ENCODE assay signal across 11 mouse cellular contexts in the genomic region with DNA sequence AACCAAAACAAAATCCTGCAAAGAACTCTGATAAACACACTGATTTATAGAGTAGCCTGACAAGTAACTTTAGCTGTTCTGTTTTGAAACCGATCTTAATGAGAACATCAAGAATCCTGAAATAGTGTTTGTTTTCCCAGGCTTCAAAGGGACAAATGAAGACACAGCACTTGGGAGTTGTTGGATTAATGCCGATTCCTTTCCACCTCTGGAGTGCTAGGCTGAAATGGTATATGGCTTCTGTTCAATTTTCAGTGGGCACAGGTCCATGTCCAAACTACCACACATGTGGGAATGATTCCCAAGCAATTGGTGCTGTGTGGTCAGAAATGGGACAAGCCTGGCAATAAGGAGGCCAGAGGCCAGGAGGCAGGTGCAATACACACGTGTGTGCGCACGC. TPM values are rescaled to one million over a fixed set of nuclear protein-coding genes. Genes with fewer than 3 reads are reported as not detected.
DNase-seq lines count a peak whose midpoint lies in the region; ATAC-seq and TF ChIP-seq lines count a peak whose summit lies in the region.
"Had no signal": no experiment of that assay in that cellular context is flagged by ENCODE, and none has a peak within 500 bp of the region (broad histone marks: within the 10 kb centered on the region; RNA-seq: fewer than 3 reads in every experiment).

No protein-coding gene starts in this region.

- no peak overlapping the region for H3K9ac ChIP-seq in kidney, embryonic 14.5 days (ENCODE audit: low read depth, low read length)
- H3K9ac ChIP-seq in forebrain, embryonic 15.5 days (replicated peaks): no peak overlapping the region
- no peak overlapping the region for H3K9ac ChIP-seq in limb, embryonic 14.5 days (ENCODE audit: low read depth, low read length, severe bottlenecking)
- H3K9ac ChIP-seq: hindbrain, embryonic 12.5 days had no signal

- WGBS in kidney, embryonic 14.5 days: 51% methylated on average over 5 of the region's 5 CpGs
- WGBS in forebrain, embryonic 15.5 days: 58% methylated on average over 5 of the region's 5 CpGs
- 31% methylated on average over 5 of the region's 5 CpGs for WGBS in limb, embryonic 14.5 days
- WGBS in thymus, adult 2 months: 96% methylated on average over 5 of the region's 5 CpGs

- DNase-seq in adrenal gland, adult 2 months: peak; percentile 9
- no peak for DNase-seq in adrenal gland, adult 18-20 months (ENCODE audit: low spot score in 2 of 2)
- DNase-seq in kidney, adult 11 months: peak; percentile 6
- peak; percentile 48 for DNase-seq in limb, embryonic 14.5 days (ENCODE audit: low spot score)
- DNase-seq in thymus, postnatal 4 days: no peak
- DNase-seq in thymus, adult 2 months: no peak
- DNase-seq: retina, postnatal 1 day had no signal

- H3K27me3 ChIP-seq in kidney, embryonic 14.5 days (ENCODE audit: control insufficient read depth, insufficient read depth, low read length): no peaks in the 10 kb centered on the region
- H3K27me3 ChIP-seq in forebrain, embryonic 15.5 days: no peaks in the 10 kb centered on the region
- no peaks in the 10 kb centered on the region for H3K27me3 ChIP-seq in limb, embryonic 14.5 days (ENCODE audit: control insufficient read depth, insufficient read depth, low read length)
- H3K27me3 ChIP-seq in thymus, adult 2 months (ENCODE audit: control insufficient read depth, insufficient read depth, low read length): no peaks in the 10 kb centered on the region
- H3K27me3 ChIP-seq: hindbrain, embryonic 12.5 days had no signal

- H3K9me3 ChIP-seq in kidney, embryonic 14.5 days (ENCODE audit: control insufficient read depth, low read length): no peaks in the 10 kb centered on the region
- H3K9me3 ChIP-seq in forebrain, embryonic 15.5 days: no peaks in the 10 kb centered on the region
- H3K9me3 ChIP-seq in limb, embryonic 14.5 days (ENCODE audit: control insufficient read depth, low read length): no peaks in the 10 kb centered on the region
- H3K9me3 ChIP-seq: hindbrain, embryonic 12.5 days had no signal

- no peak overlapping the region for H3K4me2 ChIP-seq in kidney, embryonic 14.5 days (replicated peaks; ENCODE audit: low read depth, low read length)
- H3K4me2 ChIP-seq in forebrain, embryonic 15.5 days (replicated peaks): no peak overlapping the region
- no peak overlapping the region for H3K4me2 ChIP-seq in limb, embryonic 14.5 days (replicated peaks; ENCODE audit: low read depth, low read length, severe bottlenecking)
- H3K4me2 ChIP-seq: hindbrain, embryonic 12.5 days had no signal

- no peak for TF ChIP-seq CTCF in thymus, adult 2 months (IDR thresholded peaks at IDR 0.05; ENCODE audit: borderline replicate concordance, control insufficient read depth, extremely low read depth, insufficient read depth, low read length, poor library complexity)

- H3K4me3 ChIP-seq in kidney, embryonic 14.5 days (ENCODE audit: low read length): no peak overlapping the region
- H3K4me3 ChIP-seq in forebrain, embryonic 15.5 days: no peak overlapping the region
- H3K4me3 ChIP-seq in limb, embryonic 14.5 days (replicated peaks; ENCODE audit: low read length): no peak overlapping the region
- no peak overlapping the region for H3K4me3 ChIP-seq in thymus, adult 2 months (ENCODE audit: control insufficient read depth, insufficient read depth, low read length)
- H3K4me3 ChIP-seq: hindbrain, embryonic 12.5 days; left cerebral cortex, adult 2 months had no signal

- H3K27ac ChIP-seq in kidney, embryonic 14.5 days (ENCODE audit: low read depth, low read length): no peak overlapping the region
- 0 out of 2 replicates have a peak overlapping the region, but pooled peaks have one; percentile 34 for H3K27ac ChIP-seq in forebrain, embryonic 15.5 days (replicated peaks)
- no peak overlapping the region for H3K27ac ChIP-seq in limb, embryonic 14.5 days (replicated peaks; ENCODE audit: low read depth, low read length)
- H3K27ac ChIP-seq in thymus, adult 2 months (ENCODE audit: control insufficient read depth, insufficient read depth, low read length): no peak overlapping the region
- H3K27ac ChIP-seq: hindbrain, embryonic 12.5 days; left cerebral cortex, adult 2 months had no signal

- H3K36me3 ChIP-seq in kidney, embryonic 14.5 days (ENCODE audit: control insufficient read depth, insufficient read depth, low read length): peaks cover 4% of the 10 kb centered on the region; the same call in 1 of the 2 replicates
- H3K36me3 ChIP-seq in forebrain, embryonic 15.5 days: no peaks in the 10 kb centered on the region
- H3K36me3 ChIP-seq in limb, embryonic 14.5 days (ENCODE audit: control insufficient read depth, insufficient read depth, low read length): peaks cover 3% of the 10 kb centered on the region; the same call in 1 of the 2 replicates
- H3K36me3 ChIP-seq in thymus, adult 2 months (ENCODE audit: control insufficient read depth, insufficient read depth, low read length): no peaks in the 10 kb centered on the region

- no peak for TF ChIP-seq POLR2A in limb, embryonic 14.5 days (IDR thresholded peaks at IDR 0.05; ENCODE audit: borderline replicate concordance, extremely low read depth, insufficient read depth, insufficient read length)
- no peak for TF ChIP-seq POLR2A in thymus, adult 2 months (IDR thresholded peaks at IDR 0.05; ENCODE audit: control insufficient read depth, extremely low read depth, insufficient read depth, low read length, poor library complexity)

- ATAC-seq in kidney, embryonic 14.5 days (ENCODE audit: low FRiP score, low TSS enrichment): no peak
- no peak for ATAC-seq in forebrain, embryonic 15.5 days (replicated peaks)
- no peak for ATAC-seq in limb, embryonic 14.5 days (ENCODE audit: low FRiP score, low read depth)

- no peaks in the 10 kb centered on the region for H3K4me1 ChIP-seq in kidney, embryonic 14.5 days (ENCODE audit: control insufficient read depth, insufficient read depth, low read length)
- H3K4me1 ChIP-seq in forebrain, embryonic 15.5 days: peaks cover 36% of the 10 kb centered on the region
- peaks cover 24% of the 10 kb centered on the region for H3K4me1 ChIP-seq in limb, embryonic 14.5 days (ENCODE audit: control insufficient read depth, insufficient read depth, low read length)
- peaks cover 8% of the 10 kb centered on the region for H3K4me1 ChIP-seq in thymus, adult 2 months (replicated peaks; ENCODE audit: control insufficient read depth, insufficient read depth, low read length)

RNA-seq across cellular contexts. Expression of a gene that starts 3.7 kb away (rescaled TPM):
- 10 to 100 TPM; 16.1 to 20.2 TPM for total RNA-seq in adrenal gland, adult 2 months (2021)
- polyA plus RNA-seq in adrenal gland, adult 2 months (2012; rRNA removed): 0.65 and 1.00 TPM in 2 replicates
- 10 to 100 TPM; 11.3 to 11.4 TPM for total RNA-seq in adrenal gland, adult 18-20 months (2021)
- 9.8 TPM in 2 replicates for polyA plus RNA-seq in kidney, embryonic 14.5 days (2014; fragmentation: Nextera tagmentation; extraction: Ambion mirVana)
- polyA plus RNA-seq in forebrain, embryonic 15.5 days (2015; fragmentation: Nextera tagmentation; extraction: Ambion mirVana): 11.8 and 12.6 TPM in 2 replicates
- polyA plus RNA-seq in limb, embryonic 14.5 days (2012; rRNA removed): 11.5 and 12.7 TPM in 2 replicates
- polyA plus RNA-seq in limb, embryonic 14.5 days (2014; fragmentation: Nextera tagmentation; extraction: Ambion mirVana): 7.5 and 8.0 TPM in 2 replicates
- polyA plus RNA-seq in thymus, adult 2 months (2012; rRNA removed): 2.5 and 2.8 TPM in 2 replicates

Comparison
In these comparisons a context has a peak if more than half of its experiments do, and no peak if none do; other contexts are left out.
1. DNase-seq: peak in adrenal gland, adult 2 months (single experiment), kidney, adult 11 months (single experiment) and limb, embryonic 14.5 days (single experiment); none in adrenal gland, adult 18-20 months (0 of 2), thymus, postnatal 4 days (single experiment) and thymus, adult 2 months (single experiment).